Mouse (Mus musculus): ENCODE results near the gene Parp16. TPM values are rescaled to one million over a fixed set of nuclear protein-coding genes. Genes with fewer than 3 reads are reported as not detected.
A peak's percentile ranks its signal among the peaks of the same experiment; 100 is the strongest.

Parp16 gene
- polyA plus RNA-seq, 1 experiment from 2014 or later: 5.0 TPM

GRCm38 (mm10) chr9:65234734-65235133 lies 39.6 kb downstream of the Parp16 start:
- H3K27ac ChIP-seq (ENCODE audit: poor library complexity, severe bottlenecking): no peak overlapping the region
- no peak for ATAC-seq (ENCODE audit: insufficient number of reproducible peaks, low FRiP score)
- peaks cover 40% of the 10 kb centered on the region for H3K36me3 ChIP-seq
- WGBS: 66% methylated on average over 3 of the region's 3 CpGs
- H3K9ac ChIP-seq: no peak overlapping the region
- H3K27me3 ChIP-seq (replicated peaks): no peaks in the 10 kb centered on the region
- no peak overlapping the region for H3K4me3 ChIP-seq
- H3K4me2 ChIP-seq: no peak overlapping the region
- no peaks in the 10 kb centered on the region for H3K9me3 ChIP-seq (replicated peaks)
- H3K4me1 ChIP-seq (replicated peaks): no peaks in the 10 kb centered on the region

GRCm38 (mm10) chr9:65235601-65236000 lies 40.4 kb downstream of the Parp16 start:
- ATAC-seq (ENCODE audit: insufficient number of reproducible peaks, low FRiP score): no peak
- Histone ChIP-seq H3K9ac (no peak overlapping the region), H3K36me3 (peaks cover 35% of the 10 kb centered on the region), H3K27me3 (replicated peaks) (no peaks in the 10 kb centered on the region), H3K9me3 (replicated peaks) (no peaks in the 10 kb centered on the region), H3K4me1 (replicated peaks) (no peaks in the 10 kb centered on the region), H3K27ac (ENCODE audit: poor library complexity, severe bottlenecking) (no peak overlapping the region), H3K4me2 (no peak overlapping the region), H3K4me3 (no peak overlapping the region)
- WGBS: 31% methylated on average over 1 of the region's 1 CpGs

GRCm38 (mm10) chr9:65237616-65238015 lies 42.5 kb downstream of the Parp16 start:
- 72% methylated on average over 11 of the region's 11 CpGs for WGBS
- H3K9me3 ChIP-seq (replicated peaks): no peaks in the 10 kb centered on the region
- no peak overlapping the region for H3K9ac ChIP-seq
- peaks cover 31% of the 10 kb centered on the region for H3K36me3 ChIP-seq
- no peaks in the 10 kb centered on the region for H3K4me1 ChIP-seq (replicated peaks)
- H3K4me3 ChIP-seq: no peak overlapping the region
- ATAC-seq (ENCODE audit: insufficient number of reproducible peaks, low FRiP score): no peak
- no peak overlapping the region for H3K27ac ChIP-seq (ENCODE audit: poor library complexity, severe bottlenecking)
- H3K27me3 ChIP-seq (replicated peaks): no peaks in the 10 kb centered on the region
- no peak overlapping the region for H3K4me2 ChIP-seq

GRCm38 (mm10) chr9:65238191-65238760 lies 43.1 kb downstream of the Parp16 start:
- 79% methylated on average over 13 of the region's 13 CpGs for WGBS
- Histone ChIP-seq H3K4me2 (no peak overlapping the region), H3K27me3 (replicated peaks) (no peaks in the 10 kb centered on the region), H3K9me3 (replicated peaks) (no peaks in the 10 kb centered on the region), H3K4me3 (no peak overlapping the region), H3K27ac (ENCODE audit: poor library complexity, severe bottlenecking) (no peak overlapping the region), H3K4me1 (replicated peaks) (no peaks in the 10 kb centered on the region), H3K36me3 (peaks cover 26% of the 10 kb centered on the region), H3K9ac (no peak overlapping the region)
- ATAC-seq (ENCODE audit: insufficient number of reproducible peaks, low FRiP score): no peak

GRCm38 (mm10) chr9:65239176-65239575 lies 44.0 kb downstream of the Parp16 start:
- peaks cover 2% of the 10 kb centered on the region; the same call in 1 of the 2 replicates for H3K4me1 ChIP-seq (replicated peaks)
- no peak for ATAC-seq (ENCODE audit: insufficient number of reproducible peaks, low FRiP score)
- H3K9ac ChIP-seq: no peak overlapping the region
- H3K4me3 ChIP-seq: no peak overlapping the region
- no peaks in the 10 kb centered on the region for H3K9me3 ChIP-seq (replicated peaks)
- H3K27me3 ChIP-seq (replicated peaks): no peaks in the 10 kb centered on the region
- H3K27ac ChIP-seq (ENCODE audit: poor library complexity, severe bottlenecking): no peak overlapping the region
- WGBS: 91% methylated on average over 4 of the region's 4 CpGs
- no peak overlapping the region for H3K4me2 ChIP-seq
- H3K36me3 ChIP-seq: peaks cover 22% of the 10 kb centered on the region

GRCm38 (mm10) chr9:65239731-65240130 lies 44.6 kb downstream of the Parp16 start:
- Histone ChIP-seq H3K4me3 (no peak overlapping the region), H3K9ac (no peak overlapping the region), H3K4me2 (no peak overlapping the region), H3K36me3 (peaks cover 17% of the 10 kb centered on the region), H3K27ac (ENCODE audit: poor library complexity, severe bottlenecking) (no peak overlapping the region), H3K27me3 (replicated peaks) (no peaks in the 10 kb centered on the region), H3K4me1 (replicated peaks) (peaks cover 5% of the 10 kb centered on the region; the same call in 1 of the 2 replicates), H3K9me3 (replicated peaks) (no peaks in the 10 kb centered on the region)
- 87% methylated on average over 5 of the region's 5 CpGs for WGBS
- no peak for ATAC-seq (ENCODE audit: insufficient number of reproducible peaks, low FRiP score)

GRCm38 (mm10) chr9:65240587-65240986 lies 45.4 kb downstream of the Parp16 start:
- no peak overlapping the region for H3K4me2 ChIP-seq
- H3K9ac ChIP-seq: no peak overlapping the region
- peaks cover 5% of the 10 kb centered on the region; the same call in 1 of the 2 replicates for H3K4me1 ChIP-seq (replicated peaks)
- H3K4me3 ChIP-seq: no peak overlapping the region
- no peaks in the 10 kb centered on the region for H3K9me3 ChIP-seq (replicated peaks)
- H3K36me3 ChIP-seq: peaks cover 14% of the 10 kb centered on the region
- WGBS: 90% methylated on average over 3 of the region's 3 CpGs
- H3K27ac ChIP-seq (ENCODE audit: poor library complexity, severe bottlenecking): no peak overlapping the region
- ATAC-seq (ENCODE audit: insufficient number of reproducible peaks, low FRiP score): no peak
- H3K27me3 ChIP-seq (replicated peaks): no peaks in the 10 kb centered on the region

- ATAC-seq (ENCODE audit: insufficient number of reproducible peaks, low FRiP score): no peak
- Histone ChIP-seq H3K27me3 (replicated peaks) (no peaks in the 10 kb centered on the region), H3K4me3 (no peak overlapping the region), H3K9me3 (replicated peaks) (no peaks in the 10 kb centered on the region), H3K4me1 (replicated peaks) (peaks cover 5% of the 10 kb centered on the region; the same call in 1 of the 2 replicates), H3K27ac (ENCODE audit: poor library complexity, severe bottlenecking) (no peak overlapping the region), H3K36me3 (peaks cover 8% of the 10 kb centered on the region), H3K9ac (no peak overlapping the region), H3K4me2 (no peak overlapping the region)
- 60% methylated on average over 5 of the region's 5 CpGs for WGBS
These were observed 46.8 kb downstream of the Parp16 start for GRCm38 (mm10) chr9:65241973-65242372.

GRCm38 (mm10) chr9:65243249-65243648 lies 48.1 kb downstream of the Parp16 start:
- no peak for ATAC-seq (ENCODE audit: insufficient number of reproducible peaks, low FRiP score)
- 53% methylated on average over 4 of the region's 4 CpGs for WGBS
- Histone ChIP-seq H3K9ac (0 out of 2 replicates have a peak overlapping the region, but pooled peaks have one; percentile 17), H3K36me3 (peaks cover 3% of the 10 kb centered on the region; the same call in 1 of the 2 replicates), H3K27me3 (replicated peaks) (no peaks in the 10 kb centered on the region), H3K4me1 (replicated peaks) (peaks cover 11% of the 10 kb centered on the region), H3K4me3 (no peak overlapping the region), H3K27ac (ENCODE audit: poor library complexity, severe bottlenecking) (no peak overlapping the region), H3K9me3 (replicated peaks) (no peaks in the 10 kb centered on the region), H3K4me2 (no peak overlapping the region)

GRCm38 (mm10) chr9:65244036-65244806 lies 49.1 kb downstream of the Parp16 start:
- H3K36me3 ChIP-seq: 0 out of 2 replicates have a peak, but pooled peaks cover 3% of the 10 kb centered on the region
- 40% methylated on average over 9 of the region's 9 CpGs for WGBS
- no peaks in the 10 kb centered on the region for H3K9me3 ChIP-seq (replicated peaks)

GRCm38 (mm10) chr9:65247502-65248376 lies 52.6 kb downstream of the Parp16 start:
- Histone ChIP-seq H3K27ac (ENCODE audit: poor library complexity, severe bottlenecking) (no peak overlapping the region), H3K9me3 (replicated peaks) (no peaks in the 10 kb centered on the region), H3K9ac (no peak overlapping the region), H3K4me1 (replicated peaks) (peaks cover 11% of the 10 kb centered on the region), H3K27me3 (replicated peaks) (no peaks in the 10 kb centered on the region), H3K4me2 (no peak overlapping the region), H3K4me3 (no peak overlapping the region), H3K36me3 (no peaks in the 10 kb centered on the region)
- 59% methylated on average over 16 of the region's 16 CpGs for WGBS
- ATAC-seq (ENCODE audit: insufficient number of reproducible peaks, low FRiP score): 0 out of 2 replicates have a peak, but pooled peaks have one; percentile 23

More at GRCm38 (mm10) chr9:65244036-65244806, 49.1 kb downstream of the Parp16 start:
- Histone ChIP-seq H3K9ac (no peak overlapping the region), H3K4me2 (no peak overlapping the region), H3K4me3 (no peak overlapping the region), H3K27me3 (replicated peaks) (no peaks in the 10 kb centered on the region), H3K4me1 (replicated peaks) (peaks cover 11% of the 10 kb centered on the region), H3K27ac (ENCODE audit: poor library complexity, severe bottlenecking) (no peak overlapping the region)
- no peak for ATAC-seq (ENCODE audit: insufficient number of reproducible peaks, low FRiP score)

Measured in heart, embryonic 12.5 days (tissue).